Mouse (Mus musculus) ES-E14 (cell line): Measurements from ENCODE around the gene Rhox4b.
"Not testable (repeated sequence)": the region's sequence is repeated elsewhere in the genome, so short reads cannot be mapped to it uniquely, and the experiment has no call there.

Source experiments
- CHD2 ChIP-seq: IDR thresholded peaks from 2 replicates; pipeline ENCODE4 v1.6.1; 2014; ENCODE audit warnings: mild to moderate bottlenecking, low read depth, low read length, inconsistent platforms
- HCFC1 ChIP-seq: IDR thresholded peaks from 2 replicates; pipeline ENCODE4 v1.6.1; 2012; ENCODE audit warnings: low read length, inconsistent platforms, borderline replicate concordance; ENCODE audit not compliant: insufficient read depth
- MAFK ChIP-seq: IDR thresholded peaks from 2 replicates; pipeline ENCODE4 v1.6.1; 2014; ENCODE audit warnings: mild to moderate bottlenecking, low read depth, low read length, inconsistent platforms; ENCODE audit not compliant: insufficient read depth
- ZC3H11A ChIP-seq: IDR thresholded peaks from 2 replicates; pipeline ENCODE4 v1.6.1; 2012; ENCODE audit warnings: low read depth, mild to moderate bottlenecking, inconsistent platforms, low read length, borderline replicate concordance
- ZNF384 ChIP-seq: IDR thresholded peaks from 2 replicates; pipeline ENCODE4 v1.6.1; 2012; ENCODE audit warnings: low read depth, low read length, inconsistent platforms

DNA sequence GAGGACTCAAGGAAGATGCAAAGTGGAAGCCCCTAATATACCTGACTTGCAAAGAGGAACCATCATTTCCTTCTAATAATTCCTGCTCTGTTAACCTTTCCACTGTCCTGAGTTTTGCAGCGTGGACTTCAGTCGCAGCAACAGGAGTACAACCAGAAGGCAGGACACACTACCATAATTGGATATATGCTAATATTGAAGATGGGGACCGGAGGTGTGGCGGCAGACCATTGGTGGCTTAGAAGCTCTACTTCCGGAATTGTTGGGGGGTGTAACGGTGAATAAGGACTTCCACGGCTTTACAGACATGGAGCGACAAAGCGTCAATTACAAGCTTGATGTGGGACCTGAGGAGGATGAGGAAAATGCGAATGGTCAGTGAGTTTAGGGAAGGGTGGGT is 21.1 kb downstream of the Rhox4b start, which contains the start of gene Rhox2c:
- TF ChIP-seq ZC3H11A, CHD2, MAFK, ZNF384, HCFC1: not testable (repeated sequence)
